Mouse (Mus musculus) neural tube, embryonic 13.5 days (tissue): ENCODE results near the gene Map2. TPM values are rescaled to one million over a fixed set of nuclear protein-coding genes. Genes with fewer than 3 reads are reported as not detected.

Experiments
- ATAC-seq: fragments of 200-750 bp; cut with Nextera tagmentation; 2 replicates; pipeline ENCODE4 v1.8.0; 2017; ENCODE audit warnings: low read depth, mild to moderate bottlenecking, moderate TSS enrichment, moderate library complexity
- H3K27ac ChIP-seq: fragments of 300-500 bp; sonication (generic); replicated peaks from 2 replicates; pipeline ENCODE4 v1.5.1; 2015; ENCODE audit warnings: moderate library complexity, mild to moderate bottlenecking, inconsistent platforms
- H3K27me3 ChIP-seq: fragments of 300-500 bp; sonication (generic); 2 replicates; pipeline ENCODE4 v1.6.1; 2015; ENCODE audit warnings: mild to moderate bottlenecking, inconsistent platforms
- H3K36me3 ChIP-seq: fragments of 300-500 bp; sonication (generic); 2 replicates; pipeline ENCODE4 v1.6.1; 2015; ENCODE audit warnings: mild to moderate bottlenecking, inconsistent platforms
- H3K4me1 ChIP-seq: fragments of 300-500 bp; sonication (generic); replicated peaks from 2 replicates; pipeline ENCODE4 v1.6.1; 2015; ENCODE audit warnings: inconsistent platforms
- H3K4me2 ChIP-seq: fragments of 300-500 bp; sonication (generic); 2 replicates; pipeline ENCODE4 v1.6.1; 2015; ENCODE audit warnings: inconsistent platforms, mild to moderate bottlenecking, moderate library complexity
- H3K4me3 ChIP-seq: fragments of 300-500 bp; sonication (generic); 2 replicates; pipeline ENCODE4 v1.5.1; 2015; ENCODE audit warnings: mild to moderate bottlenecking, inconsistent platforms
- H3K9ac ChIP-seq: fragments of 300-500 bp; sonication (generic); 2 replicates; pipeline ENCODE4 v1.6.1; 2015; ENCODE audit warnings: moderate library complexity, mild to moderate bottlenecking, inconsistent platforms
- H3K9me3 ChIP-seq: fragments of 300-500 bp; sonication (generic); 2 replicates; pipeline ENCODE4 v1.6.1; 2016; ENCODE audit warnings: inconsistent platforms
- WGBS: fragments of 180-500 bp; shearing (Covaris S2); methylation state at CpG from one replicate; pipeline ENCODE4 v1.1.7; 2015; 5-methylcytosine and 5-hydroxymethylcytosine counted together
- polyA plus RNA-seq: library from polyadenylated mRNA; unstranded; fragments of >200 nt; fragmentation: Nextera tagmentation; extraction: Ambion mirVana; gene quantifications from 2 replicates; pipeline ENCODE4 v1.2.1, GENCODE M21; 2015

Map2 gene
- 356 and 402 TPM in 2 replicates for polyA plus RNA-seq

- Histone ChIP-seq H3K4me2 (peak within 1 kb of the TSS; percentile 66), H3K36me3 (0 out of 2 replicates have a peak, but pooled peaks cover 3% of the 10 kb centered on the region), H3K9me3 (no peaks in the 10 kb centered on the region), H3K27me3 (no peaks in the 10 kb centered on the region), H3K9ac (peak within 1 kb of the TSS; percentile 96), H3K4me1 (peaks cover 36% of the 10 kb centered on the region), H3K27ac (peak within 1 kb of the TSS; percentile 94), H3K4me3 (peak within 1 kb of the TSS; percentile 88)
- ATAC-seq, result peak; percentile 96
- under 1% methylated on average over 33 of the region's 61 CpGs for WGBS
Measured at GRCm38 (mm10) chr1:66175041-66175665, at the start of gene Map2. Gene Map2, plus strand, starts transcription at chr1:66175273.

DNA sequence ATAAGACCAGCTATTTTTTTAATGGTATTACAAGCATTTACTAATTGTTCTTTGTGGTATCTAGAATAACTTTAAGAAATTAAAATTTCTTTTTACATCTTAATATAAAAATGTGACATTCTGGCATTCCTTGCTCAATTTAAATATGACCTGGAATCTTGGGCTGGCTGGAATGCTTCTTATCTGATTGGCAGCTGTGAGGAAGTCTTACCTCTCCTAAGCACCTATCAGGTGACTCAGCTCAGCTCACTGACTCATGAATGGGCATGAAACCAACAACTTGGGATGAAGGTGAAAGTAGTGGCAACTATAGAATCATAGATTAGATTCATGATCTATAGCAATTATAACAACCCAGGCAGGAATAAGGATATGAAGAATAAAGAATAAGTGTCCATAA, 42.1 kb upstream of the Map2 start:
- H3K9me3 ChIP-seq, result no peaks in the 10 kb centered on the region
- no peak overlapping the region for H3K27ac ChIP-seq
- H3K36me3 ChIP-seq, result no peaks in the 10 kb centered on the region
- ATAC-seq, result no peak
- H3K4me2 ChIP-seq, result no peak overlapping the region
- no peaks in the 10 kb centered on the region for H3K4me1 ChIP-seq
- no peak overlapping the region for H3K4me3 ChIP-seq
- H3K27me3 ChIP-seq, result no peaks in the 10 kb centered on the region
- no peak overlapping the region for H3K9ac ChIP-seq

GRCm38 (mm10) chr1:66135324-66135723, 39.7 kb upstream of the Map2 start:
- H3K4me2 ChIP-seq, result no peak overlapping the region
- no peaks in the 10 kb centered on the region for H3K36me3 ChIP-seq
- H3K4me3 ChIP-seq, result no peak overlapping the region
- ATAC-seq, result no peak
- no peaks in the 10 kb centered on the region for H3K4me1 ChIP-seq
- H3K27ac ChIP-seq, result no peak overlapping the region
- H3K9me3 ChIP-seq, result no peaks in the 10 kb centered on the region
- H3K27me3 ChIP-seq, result no peaks in the 10 kb centered on the region
- no peak overlapping the region for H3K9ac ChIP-seq

GRCm38 (mm10) chr1:66140686-66141085, 34.4 kb upstream of the Map2 start:
- Histone ChIP-seq H3K4me3 (no peak overlapping the region), H3K4me2 (no peak overlapping the region), H3K4me1 (no peaks in the 10 kb centered on the region), H3K36me3 (no peaks in the 10 kb centered on the region), H3K9ac (no peak overlapping the region), H3K27ac (no peak overlapping the region), H3K27me3 (no peaks in the 10 kb centered on the region), H3K9me3 (no peaks in the 10 kb centered on the region)
- no peak for ATAC-seq
- 71% methylated on average over 1 of the region's 1 CpGs for WGBS

GRCm38 (mm10) chr1:66145180-66145579, 29.9 kb upstream of the Map2 start:
- no peaks in the 10 kb centered on the region for H3K36me3 ChIP-seq

GRCm38 (mm10) chr1:66148825-66149514, 26.1 kb upstream of the Map2 start:
- Histone ChIP-seq H3K9me3 (no peaks in the 10 kb centered on the region), H3K9ac (no peak overlapping the region), H3K4me3 (no peak overlapping the region), H3K27ac (no peak overlapping the region; the same call in 1 of the 2 replicates), H3K4me1 (peaks cover 13% of the 10 kb centered on the region), H3K36me3 (no peaks in the 10 kb centered on the region), H3K4me2 (no peak overlapping the region), H3K27me3 (no peaks in the 10 kb centered on the region)
- 41% methylated on average over 2 of the region's 2 CpGs for WGBS
- ATAC-seq, result no peak; the same call in 1 of the 2 replicates

More at GRCm38 (mm10) chr1:66145180-66145579, 29.9 kb upstream of the Map2 start:
- H3K4me3 ChIP-seq, result no peak overlapping the region
- no peak for ATAC-seq
- H3K4me2 ChIP-seq, result no peak overlapping the region
- H3K27me3 ChIP-seq, result no peaks in the 10 kb centered on the region
- 79% methylated on average over 3 of the region's 3 CpGs for WGBS
- no peak overlapping the region for H3K9ac ChIP-seq
- peaks cover 13% of the 10 kb centered on the region for H3K4me1 ChIP-seq
- no peaks in the 10 kb centered on the region for H3K9me3 ChIP-seq
- no peak overlapping the region for H3K27ac ChIP-seq

- no peak for ATAC-seq
- Histone ChIP-seq H3K27me3 (no peaks in the 10 kb centered on the region), H3K4me3 (no peak overlapping the region), H3K4me1 (peaks cover 13% of the 10 kb centered on the region), H3K9ac (no peak overlapping the region), H3K4me2 (no peak overlapping the region), H3K27ac (no peak overlapping the region), H3K36me3 (no peaks in the 10 kb centered on the region), H3K9me3 (no peaks in the 10 kb centered on the region)
- 85% methylated on average over 3 of the region's 3 CpGs for WGBS
Measured at GRCm38 (mm10) chr1:66150806-66151205, 24.3 kb upstream of the Map2 start.

DNA sequence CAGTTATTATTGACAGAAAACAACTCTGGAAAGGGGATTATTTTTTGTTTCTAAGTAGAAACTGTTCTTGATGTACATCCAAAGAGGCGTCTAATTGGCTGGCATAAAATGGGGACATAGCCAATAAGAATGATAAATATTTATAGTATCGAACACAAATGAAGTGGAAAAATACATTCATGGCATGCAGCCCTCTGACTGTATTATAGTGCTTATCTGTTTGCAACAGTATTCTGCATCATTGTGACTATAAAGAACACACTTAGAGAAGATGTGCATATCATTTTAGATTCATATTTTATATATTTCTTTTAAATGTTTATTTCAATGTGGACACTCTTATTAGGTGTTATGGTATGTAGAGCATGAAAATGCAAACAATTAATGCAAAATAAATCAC, 17.9 kb upstream of the Map2 start:
- WGBS, result 79% methylated on average over 2 of the region's 2 CpGs
- Histone ChIP-seq H3K4me2 (no peak overlapping the region), H3K9ac (no peak overlapping the region), H3K9me3 (no peaks in the 10 kb centered on the region), H3K27ac (no peak overlapping the region), H3K4me1 (no peaks in the 10 kb centered on the region), H3K27me3 (no peaks in the 10 kb centered on the region), H3K4me3 (no peak overlapping the region), H3K36me3 (no peaks in the 10 kb centered on the region)
- ATAC-seq, result no peak

- H3K4me3 ChIP-seq, result no peak overlapping the region
- no peaks in the 10 kb centered on the region for H3K36me3 ChIP-seq
- no peaks in the 10 kb centered on the region for H3K4me1 ChIP-seq
- no peak overlapping the region for H3K9ac ChIP-seq
- no peak for ATAC-seq
- H3K4me2 ChIP-seq, result no peak overlapping the region
- H3K27me3 ChIP-seq, result no peaks in the 10 kb centered on the region
- no peaks in the 10 kb centered on the region for H3K9me3 ChIP-seq
- H3K27ac ChIP-seq, result no peak overlapping the region
Measured at GRCm38 (mm10) chr1:66157589-66157988, 17.5 kb upstream of the Map2 start.

GRCm38 (mm10) chr1:66164648-66165047, 10.4 kb upstream of the Map2 start:
- no peaks in the 10 kb centered on the region for H3K27me3 ChIP-seq
- H3K9me3 ChIP-seq, result no peaks in the 10 kb centered on the region
- no peaks in the 10 kb centered on the region for H3K4me1 ChIP-seq
- no peak for ATAC-seq
- H3K36me3 ChIP-seq, result no peaks in the 10 kb centered on the region
- no peak overlapping the region for H3K27ac ChIP-seq
- 48% methylated on average over 2 of the region's 2 CpGs for WGBS
- H3K9ac ChIP-seq, result no peak overlapping the region
- H3K4me2 ChIP-seq, result no peak overlapping the region
- H3K4me3 ChIP-seq, result no peak overlapping the region

GRCm38 (mm10) chr1:66168722-66169121, 6.4 kb upstream of the Map2 start:
- Histone ChIP-seq H3K36me3 (no peaks in the 10 kb centered on the region), H3K4me1 (no peaks in the 10 kb centered on the region), H3K4me2 (no peak overlapping the region), H3K9me3 (no peaks in the 10 kb centered on the region), H3K9ac (no peak overlapping the region), H3K27me3 (no peaks in the 10 kb centered on the region), H3K4me3 (no peak overlapping the region), H3K27ac (no peak overlapping the region)
- WGBS, result 79% methylated on average over 5 of the region's 5 CpGs
- no peak for ATAC-seq

DNA sequence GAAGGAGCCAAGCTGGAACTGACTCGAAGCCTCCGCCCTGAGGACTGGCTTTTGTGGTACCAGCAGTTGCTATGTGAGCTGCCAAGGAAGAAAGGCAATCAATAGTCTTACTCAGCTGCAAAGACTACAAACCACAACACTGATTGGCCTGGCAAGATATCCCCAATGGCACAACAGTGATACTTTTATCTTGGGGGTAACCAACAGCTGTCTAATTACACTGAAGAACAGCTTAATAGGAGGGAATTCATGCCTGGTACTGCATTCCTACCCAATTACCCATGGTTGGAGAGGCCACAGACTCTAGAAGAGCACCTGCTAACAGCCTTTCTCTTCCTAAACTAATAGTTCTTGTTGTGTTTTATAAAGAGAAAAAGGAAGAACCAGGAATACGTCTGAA, 2.9 kb upstream of the Map2 start:
- Histone ChIP-seq H3K36me3 (no peaks in the 10 kb centered on the region), H3K27me3 (no peaks in the 10 kb centered on the region), H3K4me2 (no peak overlapping the region), H3K4me1 (0 out of 2 replicates have a peak, but pooled peaks cover 9% of the 10 kb centered on the region), H3K9ac (no peak overlapping the region), H3K4me3 (no peak overlapping the region), H3K27ac (no peak overlapping the region), H3K9me3 (no peaks in the 10 kb centered on the region)
- ATAC-seq, result no peak
- WGBS, result 61% methylated on average over 3 of the region's 3 CpGs

GRCm38 (mm10) chr1:66173630-66174029, 1.4 kb upstream of the Map2 start:
- 30% methylated on average over 5 of the region's 5 CpGs for WGBS
- H3K4me2 ChIP-seq, result no peak overlapping the region
- H3K9me3 ChIP-seq, result no peaks in the 10 kb centered on the region
- no peaks in the 10 kb centered on the region for H3K27me3 ChIP-seq
- no peak for ATAC-seq
- peaks cover 22% of the 10 kb centered on the region for H3K4me1 ChIP-seq
- H3K4me3 ChIP-seq, result no peak overlapping the region
- H3K36me3 ChIP-seq, result no peaks in the 10 kb centered on the region
- no peak overlapping the region for H3K9ac ChIP-seq
- H3K27ac ChIP-seq, result no peak overlapping the region
